Mouse (Mus musculus): ENCODE results near the gene Zbtb48.

DNA sequence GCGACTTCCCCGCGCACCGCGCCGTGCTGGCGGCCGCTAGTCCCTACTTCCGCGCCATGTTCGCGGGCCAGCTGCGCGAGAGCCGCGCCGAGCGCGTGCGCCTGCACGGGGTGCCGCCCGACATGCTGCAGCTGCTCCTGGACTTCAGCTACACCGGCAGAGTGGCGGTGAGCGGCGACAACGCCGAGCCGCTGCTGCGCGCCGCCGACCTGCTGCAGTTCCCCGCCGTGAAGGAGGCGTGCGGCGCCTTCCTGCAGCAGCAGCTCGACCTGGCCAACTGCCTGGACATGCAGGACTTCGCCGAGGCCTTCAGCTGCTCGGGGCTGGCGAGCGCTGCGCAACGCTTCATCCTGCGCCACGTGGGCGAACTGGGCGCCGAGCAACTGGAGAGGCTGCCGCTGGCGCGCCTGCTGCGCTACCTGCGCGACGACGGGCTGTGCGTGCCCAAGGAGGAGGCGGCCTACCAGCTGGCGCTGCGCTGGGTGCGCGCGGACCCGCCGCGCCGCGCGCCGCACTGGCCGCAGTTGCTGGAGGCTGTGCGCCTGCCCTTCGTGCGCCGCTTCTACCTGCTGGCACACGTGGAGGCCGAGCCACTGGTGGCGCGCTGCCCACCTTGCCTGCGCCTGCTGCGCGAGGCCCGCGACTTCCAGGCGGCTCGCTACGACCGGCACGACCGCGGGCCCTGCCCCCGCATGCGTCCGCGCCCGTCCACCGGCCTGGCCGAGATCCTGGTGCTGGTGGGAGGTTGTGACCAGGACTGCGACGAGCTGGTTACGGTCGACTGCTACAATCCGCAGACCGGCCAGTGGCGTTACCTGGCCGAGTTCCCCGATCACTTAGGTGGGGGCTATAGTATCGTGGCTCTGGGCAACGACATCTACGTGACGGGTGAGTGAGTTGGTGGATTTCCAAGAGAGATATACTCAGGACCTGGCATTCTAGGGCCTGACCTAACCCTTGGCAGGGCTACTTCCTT, 18.1 kb downstream of the Zbtb48 start:
- TF ChIP-seq CTCF (IDR thresholded peaks at IDR 0.05; ENCODE audit: low read depth) (no peak), EP300 (IDR thresholded peaks at IDR 0.05; ENCODE audit: low read depth) (no peak)
